Mouse (Mus musculus): ENCODE results near the gene Glrp1. TPM values are rescaled to one million over a fixed set of nuclear protein-coding genes. Genes with fewer than 3 reads are reported as not detected.

Glrp1 gene
- total RNA-seq, 2 experiments from 2014 or later, result not detected

DNA sequence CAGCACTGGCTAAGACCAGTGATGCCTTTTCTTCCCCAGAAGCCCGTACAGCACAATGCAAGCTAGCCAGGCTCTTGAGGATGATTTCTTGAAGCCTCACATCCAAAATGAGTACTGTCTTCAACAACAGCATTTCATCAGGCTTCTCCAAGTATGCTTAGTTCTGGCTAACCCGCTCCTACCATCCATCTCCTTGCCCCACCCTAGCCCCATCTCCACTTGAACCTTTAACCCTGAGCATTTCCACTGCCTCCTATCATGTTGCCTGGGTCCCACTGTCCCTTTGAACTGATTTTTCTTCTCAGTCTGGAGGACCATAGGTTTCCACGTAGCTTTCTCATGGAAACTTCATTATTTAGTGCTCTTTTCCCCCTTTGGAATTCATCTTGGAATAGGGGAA lies 17.5 kb downstream of the Glrp1 start:
- DNase-seq, result no peak

DNA sequence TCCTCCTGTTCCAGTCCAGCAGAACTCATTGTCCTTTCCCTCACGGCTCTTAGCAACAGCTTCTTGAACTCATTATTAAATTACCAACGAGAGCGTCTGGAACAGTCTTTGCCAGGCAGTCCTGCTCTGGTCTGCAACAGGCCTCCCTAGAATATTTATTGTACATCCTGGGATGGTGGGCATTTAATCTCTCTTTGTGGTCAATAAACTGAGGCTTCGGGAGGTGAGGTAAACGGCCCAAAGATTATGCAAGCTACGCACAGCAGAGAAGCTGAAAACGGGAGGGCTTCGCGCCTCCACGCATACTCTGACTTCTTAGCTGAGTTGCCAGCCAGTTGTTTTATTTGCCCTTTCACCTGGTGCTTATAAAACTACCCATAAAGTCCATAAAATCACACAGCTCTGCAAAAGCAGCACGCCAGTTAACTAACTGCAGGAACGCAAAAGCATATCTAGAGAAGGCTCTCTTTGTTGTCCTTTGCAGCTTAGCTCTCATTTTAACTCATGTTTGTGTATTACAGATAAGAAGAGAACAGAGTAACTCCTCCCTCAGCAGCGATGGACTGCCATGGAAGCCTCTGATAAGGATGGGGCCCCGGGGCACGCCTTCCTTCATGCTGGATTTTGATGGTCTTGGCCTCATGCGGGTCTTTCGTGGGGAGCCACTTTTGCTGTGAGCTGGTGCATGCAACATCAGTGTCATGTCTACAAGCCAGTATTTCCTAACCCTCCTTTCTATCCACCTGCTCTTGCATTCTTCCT lies 18.1 kb downstream of the Glrp1 start:
- no peak for DNase-seq

DNA sequence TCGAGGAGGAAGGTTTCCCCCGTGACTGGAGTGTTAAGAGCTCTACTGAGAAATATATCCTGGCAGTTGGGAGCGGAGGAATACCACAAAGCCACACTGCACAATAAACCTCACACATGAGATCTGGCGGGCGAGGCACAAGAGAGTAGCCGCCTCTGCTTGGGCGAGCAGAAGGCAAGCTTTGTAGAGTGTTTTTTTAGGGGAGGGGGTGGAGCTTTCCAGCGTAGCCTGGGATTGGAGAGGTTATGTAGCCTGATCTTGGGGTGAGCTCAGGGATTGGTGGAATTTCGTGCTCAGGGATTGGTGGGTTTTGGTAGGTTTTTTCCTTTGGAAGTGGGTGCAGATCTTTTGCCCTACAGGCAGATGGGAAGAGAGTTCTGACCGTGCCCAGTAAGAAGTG lies 19.7 kb downstream of the Glrp1 start:
- no peak for DNase-seq

DNA sequence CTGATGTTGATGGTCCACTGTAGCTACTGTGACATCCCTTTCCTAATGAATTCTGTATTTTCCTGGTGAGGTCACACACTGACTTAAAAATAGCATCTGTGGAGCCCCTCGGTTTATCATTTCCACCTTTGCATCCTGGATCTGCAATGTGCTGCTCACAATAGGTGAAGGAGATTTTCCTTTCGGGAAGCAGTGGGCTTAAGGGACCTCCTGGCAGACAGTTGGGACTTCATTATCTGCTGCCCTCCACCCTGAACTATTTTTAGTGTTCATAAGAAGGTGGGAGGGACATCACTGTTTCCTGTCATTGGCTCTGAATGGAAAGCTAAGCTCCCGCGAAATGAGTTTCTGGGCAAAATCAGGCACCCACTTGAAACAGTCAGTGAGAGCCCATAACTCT lies 20.9 kb downstream of the Glrp1 start:
- no peak for DNase-seq

DNA sequence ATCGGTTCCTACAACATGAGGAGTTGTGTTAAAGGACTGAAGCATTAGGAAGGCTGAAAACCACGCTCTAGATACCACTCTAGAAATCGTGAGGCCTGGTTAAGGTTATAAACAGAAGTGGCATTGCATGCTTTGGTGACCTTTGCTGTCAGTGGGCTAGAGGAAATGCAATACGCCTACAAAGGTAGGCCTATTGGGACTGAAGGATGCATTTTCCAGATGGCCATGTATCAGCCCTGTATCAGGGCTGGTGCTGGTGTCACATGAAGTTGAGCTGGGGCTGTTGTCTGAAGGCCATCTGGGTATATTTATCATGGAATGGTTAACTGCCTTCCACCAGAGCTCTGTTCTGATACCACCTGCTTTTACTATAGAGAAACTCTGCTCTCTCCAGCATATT lies 23.5 kb downstream of the Glrp1 start:
- no peak for DNase-seq

DNA sequence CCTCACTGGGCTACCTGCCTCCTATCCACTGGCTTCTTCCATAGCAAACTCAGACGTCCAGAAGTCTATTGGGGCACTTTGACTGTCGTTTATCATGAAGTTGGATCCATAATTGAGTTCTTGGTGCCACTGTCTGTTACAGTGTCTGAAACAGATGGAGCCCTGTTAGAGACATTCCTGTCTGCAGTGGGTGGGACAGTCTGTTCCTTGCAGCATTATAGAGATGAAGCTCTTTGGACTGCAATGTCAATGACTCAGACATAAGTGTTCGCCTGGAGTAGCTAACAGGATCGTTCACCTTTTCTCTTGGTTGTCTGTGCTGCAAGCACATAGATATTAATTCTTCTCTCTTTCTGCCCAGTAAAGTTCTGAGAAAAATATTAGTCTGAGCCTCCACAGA lies 25.8 kb downstream of the Glrp1 start:
- no peak for DNase-seq

DNA sequence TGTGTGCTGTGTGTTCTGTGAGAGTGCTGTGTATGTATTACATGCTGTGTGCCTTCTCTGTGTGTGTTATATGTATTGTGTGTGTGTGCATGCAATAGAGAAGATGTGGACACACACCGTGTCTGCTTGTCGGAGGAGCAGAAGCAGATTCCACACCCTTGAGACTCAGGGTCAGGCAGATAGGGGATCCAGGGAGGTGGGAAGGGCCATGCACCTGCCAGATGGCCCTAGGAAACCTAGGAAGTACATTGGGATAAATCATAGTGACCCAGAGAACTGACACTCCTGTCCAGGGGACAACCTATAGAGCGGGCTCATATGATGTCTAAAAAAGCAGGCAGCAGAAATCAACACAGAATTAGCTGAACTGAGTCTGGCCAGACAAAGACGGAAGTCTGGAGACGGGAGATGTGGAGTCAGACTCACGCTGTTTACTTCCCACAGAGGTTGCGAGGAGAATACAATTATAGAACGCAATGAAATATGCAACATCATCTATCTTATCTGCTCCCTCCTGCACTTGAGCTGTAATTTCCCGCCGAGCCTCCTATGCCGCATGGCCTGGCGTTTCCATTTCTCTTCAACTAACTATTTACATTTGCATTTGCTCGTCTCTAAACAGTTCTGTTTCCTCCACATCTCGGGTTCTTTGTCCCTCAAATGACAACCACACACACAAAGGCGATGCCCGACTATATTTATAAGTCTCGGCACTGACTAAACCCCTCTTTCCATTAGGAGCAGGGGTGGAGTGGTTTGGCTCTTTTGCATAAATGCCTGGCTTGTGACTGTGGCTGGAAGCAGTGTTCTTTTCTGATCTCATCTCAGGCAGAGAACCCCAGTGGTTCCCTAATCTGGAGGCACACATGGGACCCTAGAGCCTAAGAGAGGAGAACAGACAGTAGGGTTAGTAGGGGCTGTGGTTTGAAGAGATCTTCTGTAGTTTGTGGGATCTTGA lies 27.4 kb downstream of the Glrp1 start:
- DNase-seq, result no peak

DNA sequence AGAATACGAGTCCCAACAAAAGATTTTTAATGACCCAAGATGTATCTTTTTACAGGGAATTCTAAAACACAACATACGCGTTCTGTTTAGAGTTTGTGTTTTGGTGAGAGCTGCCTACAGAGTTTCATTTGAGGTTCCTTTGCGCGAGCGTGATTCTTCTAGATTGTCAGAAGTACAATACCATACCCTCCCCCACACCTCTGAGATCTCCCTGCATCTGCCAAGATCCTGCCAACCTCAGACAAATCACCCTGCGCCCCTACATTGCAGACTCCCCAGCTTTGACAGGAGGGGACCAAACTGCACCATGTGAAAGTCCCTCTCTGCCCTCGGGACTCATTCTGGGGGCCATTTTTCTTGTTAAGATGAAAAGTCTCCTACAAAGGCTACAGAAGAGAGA lies 29.3 kb downstream of the Glrp1 start:
- DNase-seq, result no peak

DNA sequence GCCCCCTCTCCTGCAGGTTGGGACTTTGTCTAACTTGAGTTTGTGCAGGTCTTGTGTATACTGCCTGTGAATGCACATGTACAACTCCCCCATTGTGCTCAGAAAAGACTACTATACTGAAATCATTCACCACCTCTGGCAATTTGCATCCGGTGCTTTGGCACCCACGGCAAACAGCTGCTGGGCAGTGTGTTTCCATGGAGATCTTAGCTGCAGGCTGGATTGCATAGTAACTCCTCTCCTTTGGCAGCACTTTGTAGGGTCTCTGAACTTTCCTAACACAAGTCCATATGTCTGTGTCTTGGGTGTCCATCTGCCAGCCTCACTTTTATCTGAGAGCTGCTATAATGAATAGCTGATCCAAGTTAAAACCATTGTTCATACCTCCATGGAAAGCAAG lies 31.7 kb downstream of the Glrp1 start:
- no peak for DNase-seq

DNA sequence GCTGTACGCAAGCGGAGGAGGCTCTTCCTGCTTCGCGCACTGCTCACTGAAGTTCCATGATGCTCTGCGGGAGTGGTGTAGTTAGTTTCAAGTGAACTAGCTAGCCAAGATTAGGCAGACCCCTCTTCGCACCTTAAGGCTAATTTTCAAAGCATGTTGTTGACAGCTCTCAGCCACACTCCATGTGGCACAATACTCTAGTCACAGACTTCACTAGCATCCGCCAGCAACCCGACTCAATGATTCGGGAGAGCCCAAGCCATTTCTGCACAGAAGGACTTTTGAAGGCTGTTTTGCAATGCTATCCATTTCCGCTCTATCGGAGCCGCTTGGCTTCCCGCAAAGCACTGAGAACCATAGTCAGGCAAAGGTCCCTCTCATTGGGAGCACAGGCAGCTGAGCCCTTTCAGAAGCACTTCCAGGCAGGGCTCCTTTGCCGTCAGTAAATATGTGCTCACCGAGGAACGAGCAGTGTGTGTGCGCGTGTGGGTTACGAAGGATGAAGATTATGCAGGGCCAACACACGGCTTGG lies 33.2 kb downstream of the Glrp1 start:
- DNase-seq, result no peak

DNA sequence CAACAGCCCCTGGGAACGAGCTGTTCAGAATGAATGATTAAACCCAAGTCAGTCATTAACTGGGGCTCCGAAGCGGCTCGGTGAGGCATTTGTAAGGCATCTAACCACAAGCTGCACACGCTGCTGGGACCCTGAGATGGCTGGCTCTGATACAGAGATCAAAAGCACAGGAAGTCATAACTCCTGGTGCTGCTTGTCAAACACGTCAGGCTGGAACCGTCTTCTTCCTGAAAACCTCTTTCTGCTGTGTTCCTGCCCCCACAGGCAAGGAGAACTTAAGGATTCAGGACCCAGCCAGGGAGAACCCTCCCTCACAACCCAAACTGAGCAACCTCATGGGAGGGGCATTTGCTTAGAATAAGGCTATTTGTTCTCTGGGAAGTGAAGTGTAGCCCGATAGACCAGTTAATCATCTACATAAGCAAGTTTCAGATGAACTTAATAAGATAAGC lies 34.3 kb downstream of the Glrp1 start:
- peak; percentile 51 to 57 for DNase-seq

DNA sequence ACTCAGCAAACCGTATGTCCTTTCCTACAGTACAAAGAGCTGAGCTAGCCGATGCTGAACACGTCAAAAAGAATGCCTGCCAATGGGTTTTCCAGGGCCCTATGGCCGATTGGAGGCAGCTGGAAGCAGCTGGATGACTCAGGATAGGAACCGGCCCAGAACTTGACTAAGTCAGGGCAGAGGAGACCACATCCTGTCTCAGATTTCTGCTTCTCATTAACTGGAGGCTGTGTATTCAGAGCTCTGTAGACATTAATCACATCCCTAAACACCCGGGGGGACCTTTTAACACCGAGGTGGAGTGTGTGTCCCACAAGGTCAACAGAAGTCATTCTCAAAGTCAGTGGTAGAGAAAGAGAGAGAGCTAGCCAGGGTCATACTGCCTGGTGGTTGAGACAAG lies 35.3 kb downstream of the Glrp1 start:
- peak; percentile 42 to 44 for DNase-seq

DNA sequence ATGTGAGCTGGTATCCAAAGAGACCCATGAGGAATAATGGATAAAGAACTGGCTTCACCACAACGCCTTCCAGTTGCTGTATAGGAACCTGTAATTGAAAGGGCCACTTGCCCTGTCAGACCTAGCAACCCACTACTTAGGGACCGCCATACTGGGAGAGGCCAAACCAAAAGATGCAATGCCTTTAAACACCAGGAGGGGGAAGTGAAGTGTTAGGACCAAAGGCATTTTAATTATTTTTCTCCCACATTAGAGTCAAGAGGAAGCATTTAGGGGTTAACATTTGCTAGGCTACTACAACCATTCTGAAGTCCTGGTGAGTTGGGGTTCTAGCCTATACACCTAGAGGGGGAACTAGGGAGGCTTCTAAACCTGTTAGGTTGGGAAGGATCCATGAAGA lies 36.0 kb downstream of the Glrp1 start:
- DNase-seq, result no peak

DNA sequence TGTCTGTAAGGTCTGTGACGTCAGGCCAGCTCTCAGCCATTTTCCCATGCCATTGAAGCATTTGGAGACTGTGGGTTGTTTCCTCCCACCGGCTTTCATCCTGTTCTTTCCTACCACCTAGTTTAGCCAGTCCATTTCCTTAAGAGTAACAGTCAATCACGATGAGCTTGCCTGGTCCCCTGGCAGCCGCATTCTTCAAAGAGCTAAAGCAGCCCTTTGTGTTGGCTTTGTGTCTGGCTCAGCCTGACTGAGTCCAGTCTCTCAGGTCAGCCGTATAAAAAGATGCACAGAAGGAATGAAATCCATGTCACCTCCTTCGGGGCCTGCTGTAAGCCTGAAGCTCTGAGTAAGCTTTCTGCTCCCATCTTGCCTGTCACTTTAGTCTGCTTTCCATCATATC lies 37.6 kb downstream of the Glrp1 start:
- DNase-seq, result no peak

DNA sequence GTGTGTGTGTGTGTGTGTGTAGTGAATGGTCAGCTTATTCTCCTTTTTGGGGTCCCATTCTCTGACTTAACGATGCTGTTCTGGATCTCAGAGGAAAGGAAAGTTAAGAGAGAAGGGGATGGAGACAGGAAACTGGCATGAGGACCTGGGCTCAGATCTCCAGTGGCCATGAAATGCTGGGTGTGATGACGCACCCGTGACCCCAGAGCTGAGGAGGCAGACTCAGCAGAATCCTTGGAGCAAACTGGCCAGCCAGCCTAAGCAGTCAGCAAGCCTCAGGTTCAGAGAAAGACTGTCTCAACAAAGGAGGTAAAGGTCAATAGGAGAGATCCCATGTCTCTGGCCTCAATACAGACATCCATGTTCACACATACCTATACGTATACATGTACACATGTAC lies 40.1 kb downstream of the Glrp1 start:
- DNase-seq, result peak; percentile 44 to 57

DNA sequence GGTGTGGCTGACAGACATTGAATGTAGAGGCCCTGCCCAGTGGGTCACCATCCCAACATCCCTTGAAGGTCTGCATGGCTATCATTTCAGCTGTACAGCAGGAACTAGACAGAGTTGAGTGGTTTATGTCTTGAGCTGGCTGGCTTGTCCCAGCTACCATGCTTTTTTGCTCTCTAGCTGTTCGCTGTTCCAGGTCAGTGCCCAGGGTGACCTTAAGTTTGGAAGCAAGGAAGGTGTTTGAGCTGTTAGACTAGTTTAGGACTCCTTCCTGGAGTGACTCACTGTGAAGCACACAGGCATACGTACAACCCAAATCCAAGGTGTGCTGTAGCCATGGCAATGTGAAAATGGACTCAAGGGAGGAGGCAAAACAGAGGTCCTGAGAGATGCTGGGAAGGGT lies 41.5 kb downstream of the Glrp1 start:
- no peak for DNase-seq

DNA sequence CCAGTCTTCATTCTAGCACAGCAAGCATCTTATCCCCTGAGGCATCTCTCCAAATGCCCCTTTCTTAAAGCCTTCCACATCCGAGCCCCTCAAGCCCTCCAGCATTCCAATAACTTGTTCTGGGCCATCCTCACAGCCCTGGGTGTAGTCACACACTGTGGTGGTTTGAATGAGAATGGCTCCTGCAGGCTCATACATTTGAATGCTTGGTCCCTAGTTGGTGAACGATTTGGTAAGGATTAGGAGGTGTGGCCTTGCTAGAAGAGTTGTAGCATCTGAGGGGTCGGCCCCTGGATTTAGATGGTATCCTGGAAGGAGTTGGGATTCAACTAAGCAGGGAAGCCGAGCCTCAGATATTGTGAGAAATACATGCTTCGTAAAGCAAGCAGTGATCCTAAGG lies 42.0 kb downstream of the Glrp1 start:
- no peak for DNase-seq

DNA sequence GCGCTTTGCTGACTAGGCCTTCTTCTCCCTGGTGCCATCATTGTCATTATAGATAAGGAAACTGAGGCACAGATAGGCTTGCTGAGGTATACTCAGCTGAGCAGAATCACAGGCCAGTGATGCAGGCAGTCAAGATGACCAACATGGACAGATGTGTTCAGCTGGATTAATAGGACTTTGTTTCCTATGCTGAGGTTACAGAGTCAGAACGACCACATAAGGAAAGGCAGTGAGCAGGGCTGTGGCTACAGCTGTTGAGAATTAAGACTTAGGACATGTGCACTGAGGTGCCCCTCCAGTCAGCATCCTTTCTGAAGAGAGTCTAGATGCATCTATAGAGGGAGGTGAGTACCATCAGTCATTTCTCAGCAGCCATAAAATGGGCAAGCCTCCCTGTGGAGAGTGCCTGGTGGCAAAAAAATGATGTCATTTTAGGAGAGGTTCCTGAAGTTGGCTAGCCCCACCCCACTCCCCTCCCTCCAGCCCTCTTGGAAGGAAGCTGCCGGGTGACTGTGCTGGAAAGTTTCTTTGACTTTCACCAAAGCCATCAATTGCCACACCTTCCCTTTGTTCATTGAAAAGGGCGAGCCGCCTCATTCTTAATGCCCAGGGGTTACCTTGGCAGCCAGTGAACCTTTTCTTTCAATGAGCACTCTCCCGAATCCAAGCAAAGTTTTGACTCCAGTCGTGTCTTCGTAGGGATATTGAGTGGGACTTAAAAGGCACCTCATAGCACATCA lies 43.4 kb downstream of the Glrp1 start:
- DNase-seq, result no peak

DNA sequence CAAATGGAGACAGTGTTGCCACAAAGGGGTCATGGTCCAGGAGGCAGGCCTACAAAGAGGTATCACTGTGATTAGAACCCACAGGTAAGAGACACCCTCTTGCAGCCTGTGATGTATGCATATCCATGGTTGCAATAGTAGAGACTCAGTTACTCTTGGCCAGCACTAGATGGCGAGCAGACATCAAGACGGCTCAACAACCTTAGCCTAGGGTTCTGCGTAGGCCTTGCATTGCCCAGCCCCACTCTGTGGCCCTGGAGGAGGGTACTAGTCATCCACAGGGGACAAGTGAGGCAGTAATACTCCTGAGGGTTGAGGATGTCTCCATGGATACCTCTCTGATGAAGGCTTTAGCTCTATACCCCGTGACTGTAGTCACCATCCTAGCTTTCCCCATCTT lies 44.1 kb downstream of the Glrp1 start:
- peak in 1 of 2 experiments; percentile 56 for DNase-seq

DNA sequence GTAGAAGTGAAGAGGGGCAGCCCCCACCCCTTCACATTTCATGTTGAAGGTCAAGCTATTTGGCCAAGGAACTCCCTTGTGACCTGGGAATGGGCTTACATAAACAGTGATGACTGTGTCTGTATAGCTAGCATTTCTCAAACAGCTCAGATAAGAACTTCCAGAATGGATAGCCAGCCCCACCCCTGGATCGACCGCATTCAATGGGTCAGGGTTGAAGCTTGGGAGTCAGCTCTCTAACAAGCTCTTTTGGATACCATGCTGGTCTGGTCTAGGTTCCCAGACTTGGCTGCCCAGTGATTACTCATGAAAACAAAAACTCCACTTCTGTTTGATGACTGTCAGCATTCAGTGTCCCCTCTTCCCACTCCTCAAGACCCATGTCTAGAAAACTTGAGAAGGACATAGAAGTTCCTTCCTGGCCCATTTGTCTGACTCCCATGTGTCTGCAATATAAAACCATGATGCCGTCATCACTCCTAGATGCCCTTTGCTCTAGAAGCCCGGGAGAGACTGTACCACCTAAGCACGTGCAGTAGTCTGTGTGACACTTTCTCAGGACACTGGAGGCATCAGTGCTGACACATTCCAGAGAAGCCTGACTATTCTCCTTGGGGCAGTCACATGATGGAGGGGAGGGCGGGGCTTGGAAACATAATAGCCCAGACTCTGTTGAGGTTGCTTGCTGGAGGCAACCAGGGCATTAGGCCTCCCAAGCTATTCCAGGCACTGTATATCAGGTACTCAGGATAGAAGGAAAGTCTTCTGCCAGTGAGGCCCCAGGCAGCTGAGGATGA lies 45.6 kb downstream of the Glrp1 start:
- no peak for DNase-seq

DNA sequence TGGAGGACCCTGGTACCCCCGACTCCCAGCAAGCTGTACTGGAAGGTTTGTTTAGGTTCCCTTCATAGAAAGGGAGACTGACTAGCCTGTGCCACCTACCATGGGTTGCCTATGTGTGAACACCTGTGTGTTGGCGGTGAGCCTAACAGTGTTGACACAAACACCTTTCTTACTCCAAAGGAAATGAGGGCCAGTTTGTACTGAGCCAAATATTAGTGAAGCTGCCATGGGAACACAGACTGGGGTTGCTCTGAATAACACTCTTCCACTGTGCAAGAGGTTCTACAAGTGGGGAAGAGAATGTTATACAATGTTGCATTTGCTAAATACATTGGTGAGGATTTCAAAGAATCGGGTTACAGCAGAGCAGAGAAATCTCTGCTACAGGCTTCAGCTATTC lies 46.6 kb downstream of the Glrp1 start:
- DNase-seq, result no peak

DNA sequence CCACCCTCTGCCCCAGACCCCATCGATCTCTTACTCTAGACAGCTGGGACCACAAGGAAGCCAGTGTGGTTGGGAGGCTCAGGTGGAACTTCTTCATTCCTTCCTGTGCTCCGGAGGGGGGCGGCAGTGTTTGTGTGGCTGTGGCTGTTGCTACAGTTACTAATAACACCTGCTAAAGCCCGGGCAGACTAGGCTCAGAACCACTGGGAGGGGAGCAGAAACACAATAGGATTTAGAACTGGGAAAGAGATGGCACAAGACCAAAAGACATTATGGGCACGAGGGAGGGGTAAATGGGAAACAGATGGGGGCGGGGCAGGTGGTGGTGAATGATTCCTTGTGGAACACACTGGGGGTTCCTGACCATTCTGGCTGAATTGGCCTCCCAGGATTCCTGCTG lies 47.4 kb downstream of the Glrp1 start:
- no peak for DNase-seq

Measured in adrenal gland, postnatal 36 days (tissue).